Mouse (Mus musculus) erythroblast, embryonic 14.5 days (primary cell): ENCODE measurements around the gene Ubqln4. TPM values are rescaled to one million over a fixed set of nuclear protein-coding genes. Genes with fewer than 3 reads are reported as not detected.

ENCODE experiments used
- H3K27me3 ChIP-seq: 2 replicates; pipeline ENCODE4 v1.6.1; 2012; ENCODE audit warnings: inconsistent platforms; ENCODE audit not compliant: control insufficient read depth
- H3K36me3 ChIP-seq: 2 replicates; pipeline ENCODE4 v1.6.1; 2012; ENCODE audit warnings: mild to moderate bottlenecking, inconsistent platforms; ENCODE audit not compliant: control insufficient read depth
- H3K4me1 ChIP-seq: 2 replicates; pipeline ENCODE4 v1.6.1; 2012; ENCODE audit warnings: inconsistent platforms; ENCODE audit not compliant: control insufficient read depth
- H3K4me3 ChIP-seq: replicated peaks from 2 replicates; pipeline ENCODE3; 2012; ENCODE audit warnings: moderate library complexity, mild to moderate bottlenecking, inconsistent platforms
- H3K9me3 ChIP-seq: 2 replicates; pipeline ENCODE4 v1.6.1; 2012; ENCODE audit warnings: low read length, inconsistent platforms, mixed read lengths; ENCODE audit not compliant: control insufficient read depth
- GATA1 ChIP-seq: IDR thresholded peaks from 2 replicates; pipeline ENCODE4 v1.6.1; 2012; ENCODE audit warnings: low read length, inconsistent platforms, mixed read lengths
- TAL1 ChIP-seq: IDR thresholded peaks from 3 replicates; pipeline ENCODE4 v1.6.1; 2012; ENCODE audit warnings: low read length, inconsistent platforms, mixed read lengths
- polyA plus RNA-seq: library from polyadenylated mRNA; stranded (reverse); fragments of >175 nt; gene quantifications from 2 replicates; pipeline ENCODE4 v1.2.3, GENCODE M21; 2012

Ubqln4 gene
- polyA plus RNA-seq = 2.6 and 3.1 TPM in 2 replicates

DNA sequence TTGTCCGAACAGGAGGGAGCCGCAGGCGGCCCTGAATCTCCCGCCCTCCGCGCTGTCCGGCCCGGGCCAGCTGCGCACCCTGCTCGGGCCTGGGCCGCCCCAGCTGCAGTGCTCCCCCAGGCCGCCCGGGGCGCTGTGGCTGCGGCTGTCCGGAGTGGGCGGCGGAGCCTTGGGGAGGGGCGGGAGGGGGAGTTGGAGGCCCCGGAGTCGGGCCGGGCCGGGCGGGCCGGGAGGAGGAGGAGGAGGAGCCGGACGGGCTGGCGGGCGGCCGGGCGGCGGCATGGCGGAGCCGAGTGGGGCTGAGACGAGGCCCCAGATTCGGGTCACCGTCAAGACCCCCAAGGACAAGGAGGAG lies at the start of gene Ubqln4:
Ubqln4 (plus strand) TSS at position 234 of the 355 bp plus-strand sequence.
- Histone ChIP-seq H3K27me3 (no peaks in the 10 kb centered on the region), H3K36me3 (peaks cover 38% of the 10 kb centered on the region), H3K4me1 (peaks cover 61% of the 10 kb centered on the region), H3K4me3 (peak within 1 kb of the TSS; percentile 77), H3K9me3 (no peaks in the 10 kb centered on the region)
- TF ChIP-seq GATA1 = no peak
- TF ChIP-seq TAL1 = no peak

DNA sequence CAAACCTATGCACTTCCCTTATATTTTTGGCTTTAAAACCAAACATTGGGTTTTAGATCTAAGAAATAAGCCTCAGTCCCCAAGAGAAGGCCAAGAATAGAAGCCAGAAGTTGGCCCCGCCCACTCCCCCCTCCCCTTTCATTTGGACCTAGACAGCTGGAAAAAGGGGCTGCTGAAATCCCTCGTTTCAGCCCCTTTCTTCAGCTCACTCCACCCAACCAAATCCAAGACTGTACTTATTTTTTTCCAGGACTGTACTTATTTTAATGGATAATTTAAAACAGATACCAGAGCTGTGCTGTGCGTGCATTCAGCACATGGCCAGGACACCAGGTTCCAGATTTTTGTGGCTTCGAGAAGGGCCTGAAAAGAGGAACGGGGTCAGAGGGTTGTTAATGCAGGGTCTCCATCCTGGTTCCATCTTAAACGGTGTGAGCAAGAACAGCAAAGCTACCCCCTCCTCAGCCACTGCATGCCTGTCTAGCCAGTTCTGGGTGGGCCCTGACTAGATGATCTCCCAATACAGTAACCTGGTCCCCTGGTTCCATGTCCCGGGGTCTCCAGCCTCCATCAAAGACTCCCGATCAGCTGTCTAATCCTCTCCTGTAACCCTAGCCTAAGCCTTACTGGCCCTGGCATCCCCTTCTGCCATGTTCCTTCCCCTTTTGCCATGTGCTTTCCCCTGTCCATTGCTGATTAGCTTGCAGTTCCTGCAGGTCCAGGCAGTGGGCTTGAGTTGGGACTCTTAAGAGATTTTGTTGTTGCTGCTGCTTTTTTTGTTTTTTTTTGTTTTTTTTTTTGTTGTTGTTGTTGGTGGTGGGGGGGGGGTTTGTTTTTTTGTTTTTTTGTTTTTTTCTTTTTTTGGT lies 49.4 kb upstream of the Ubqln4 start:
- TF ChIP-seq TAL1 (no peak), GATA1 (no peak)
- H3K4me3 ChIP-seq = no peak overlapping the region
- no peaks in the 10 kb centered on the region for H3K9me3 ChIP-seq
- H3K4me1 ChIP-seq = peaks cover 73% of the 10 kb centered on the region
- H3K27me3 ChIP-seq = no peaks in the 10 kb centered on the region
- peaks cover 28% of the 10 kb centered on the region for H3K36me3 ChIP-seq

DNA sequence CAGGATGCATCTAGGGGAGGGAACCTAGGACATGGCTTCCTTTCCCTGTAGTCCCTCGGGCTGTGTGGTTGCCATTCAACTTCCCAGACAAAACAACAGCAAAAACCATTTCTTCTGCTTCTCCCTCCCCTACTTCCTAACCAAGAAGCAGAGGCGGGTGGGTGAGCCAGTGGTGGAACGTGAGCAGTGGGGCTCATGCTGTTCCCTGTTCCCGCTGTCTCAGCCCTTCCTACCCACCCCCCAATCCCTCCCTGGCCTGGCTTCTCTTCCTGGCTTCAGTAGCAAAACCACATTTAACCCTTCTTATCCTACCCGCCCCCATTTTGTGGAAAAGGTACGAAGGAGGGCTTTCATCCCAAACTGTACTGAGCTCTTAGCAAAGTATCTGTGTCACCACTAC lies 48.5 kb upstream of the Ubqln4 start:
- peaks cover 18% of the 10 kb centered on the region for H3K36me3 ChIP-seq
- H3K4me1 ChIP-seq = peaks cover 74% of the 10 kb centered on the region
- no peaks in the 10 kb centered on the region for H3K9me3 ChIP-seq
- no peak overlapping the region for H3K4me3 ChIP-seq
- TF ChIP-seq GATA1 (no peak), TAL1 (no peak)
- H3K27me3 ChIP-seq = no peaks in the 10 kb centered on the region

DNA sequence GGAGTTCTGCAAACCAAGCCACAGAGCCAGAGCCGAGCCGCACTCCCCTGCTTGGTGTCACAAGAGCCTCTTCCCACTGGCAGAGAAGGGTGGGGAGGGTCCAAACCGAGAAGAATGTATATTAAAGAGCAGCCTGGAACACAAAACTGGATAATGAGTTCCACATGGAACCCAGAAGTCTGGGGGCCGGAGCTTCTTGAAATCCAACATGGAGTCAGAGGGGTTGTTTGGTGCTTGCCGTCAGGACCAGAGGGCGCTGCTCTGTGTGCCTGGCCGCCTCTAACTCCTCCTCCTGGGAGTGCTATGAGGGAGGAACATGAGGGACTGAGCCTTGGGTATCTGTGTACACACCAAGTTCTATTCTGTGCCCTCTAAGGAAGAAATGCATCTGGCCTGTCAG lies 47.8 kb upstream of the Ubqln4 start:
- H3K9me3 ChIP-seq = no peaks in the 10 kb centered on the region
- peaks cover 74% of the 10 kb centered on the region for H3K4me1 ChIP-seq
- H3K27me3 ChIP-seq = no peaks in the 10 kb centered on the region
- TF ChIP-seq TAL1 (no peak), GATA1 (no peak)
- H3K4me3 ChIP-seq = no peak overlapping the region
- peaks cover 12% of the 10 kb centered on the region for H3K36me3 ChIP-seq

DNA sequence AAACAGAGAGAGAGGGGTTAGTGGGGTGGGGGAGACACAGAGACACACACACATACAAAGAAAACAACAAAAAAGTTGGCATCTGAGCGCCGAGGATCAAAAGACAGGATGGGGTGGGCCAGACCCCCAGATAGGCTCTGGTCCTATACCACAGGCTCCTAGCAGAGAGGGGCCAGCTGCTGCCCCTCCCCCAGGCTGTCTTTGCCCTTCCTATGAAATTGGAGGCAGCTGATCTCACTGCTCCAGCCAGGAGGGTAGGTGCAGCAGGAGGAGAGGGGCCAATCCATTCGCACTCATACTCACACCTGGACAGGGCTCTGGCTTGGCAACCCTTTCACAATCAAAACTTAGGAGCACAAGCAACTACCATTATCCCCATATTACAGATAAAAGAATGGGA lies 44.3 kb upstream of the Ubqln4 start:
- no peaks in the 10 kb centered on the region for H3K9me3 ChIP-seq
- peaks cover 19% of the 10 kb centered on the region for H3K27me3 ChIP-seq
- peak overlapping the region; percentile 61 for H3K4me3 ChIP-seq
- H3K4me1 ChIP-seq = peaks cover 58% of the 10 kb centered on the region
- no peak for TF ChIP-seq TAL1
- no peak for TF ChIP-seq GATA1
- H3K36me3 ChIP-seq = no peaks in the 10 kb centered on the region

DNA sequence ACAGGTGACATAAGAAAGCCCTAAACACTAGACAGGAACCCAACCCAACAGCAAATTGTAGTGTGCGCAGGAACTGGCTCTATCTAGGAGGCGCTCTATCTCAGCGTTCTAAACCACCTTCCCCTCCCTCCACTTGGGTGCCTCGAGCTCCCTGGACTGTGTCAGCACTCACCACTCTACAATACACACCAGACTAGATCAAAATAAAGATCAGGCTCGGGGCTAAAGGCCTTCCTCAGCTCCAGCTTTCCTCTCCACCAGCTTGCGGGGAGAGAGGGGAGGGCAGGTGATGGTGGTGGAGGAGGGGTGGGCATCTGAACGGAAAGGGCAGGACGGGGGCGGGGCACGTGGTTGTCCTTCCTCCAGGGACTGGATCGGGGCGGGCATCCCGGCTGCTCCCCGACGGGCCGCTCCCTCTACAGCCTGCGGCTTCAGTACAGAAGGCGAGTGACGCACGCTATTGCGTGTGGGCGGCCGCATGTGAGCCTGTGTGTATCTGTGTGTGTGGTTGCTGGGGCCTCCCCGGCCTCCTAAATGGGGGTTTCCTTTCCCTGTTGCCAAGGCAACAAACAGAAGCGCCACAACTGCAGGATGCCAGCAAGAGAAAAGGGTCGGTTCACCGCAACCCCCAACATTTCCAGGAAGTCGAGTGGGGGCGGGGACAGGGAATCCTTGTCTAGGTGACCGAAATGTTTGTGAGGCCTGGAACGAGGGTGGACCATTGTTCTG lies 43.7 kb upstream of the Ubqln4 start, which contains the start of gene Lmna:
Lmna (minus strand) TSS at position 265 of the 729 bp plus-strand sequence.
- H3K4me1 ChIP-seq = peaks cover 58% of the 10 kb centered on the region
- TF ChIP-seq GATA1 (no peak), TAL1 (no peak)
- peaks cover 24% of the 10 kb centered on the region for H3K27me3 ChIP-seq

DNA sequence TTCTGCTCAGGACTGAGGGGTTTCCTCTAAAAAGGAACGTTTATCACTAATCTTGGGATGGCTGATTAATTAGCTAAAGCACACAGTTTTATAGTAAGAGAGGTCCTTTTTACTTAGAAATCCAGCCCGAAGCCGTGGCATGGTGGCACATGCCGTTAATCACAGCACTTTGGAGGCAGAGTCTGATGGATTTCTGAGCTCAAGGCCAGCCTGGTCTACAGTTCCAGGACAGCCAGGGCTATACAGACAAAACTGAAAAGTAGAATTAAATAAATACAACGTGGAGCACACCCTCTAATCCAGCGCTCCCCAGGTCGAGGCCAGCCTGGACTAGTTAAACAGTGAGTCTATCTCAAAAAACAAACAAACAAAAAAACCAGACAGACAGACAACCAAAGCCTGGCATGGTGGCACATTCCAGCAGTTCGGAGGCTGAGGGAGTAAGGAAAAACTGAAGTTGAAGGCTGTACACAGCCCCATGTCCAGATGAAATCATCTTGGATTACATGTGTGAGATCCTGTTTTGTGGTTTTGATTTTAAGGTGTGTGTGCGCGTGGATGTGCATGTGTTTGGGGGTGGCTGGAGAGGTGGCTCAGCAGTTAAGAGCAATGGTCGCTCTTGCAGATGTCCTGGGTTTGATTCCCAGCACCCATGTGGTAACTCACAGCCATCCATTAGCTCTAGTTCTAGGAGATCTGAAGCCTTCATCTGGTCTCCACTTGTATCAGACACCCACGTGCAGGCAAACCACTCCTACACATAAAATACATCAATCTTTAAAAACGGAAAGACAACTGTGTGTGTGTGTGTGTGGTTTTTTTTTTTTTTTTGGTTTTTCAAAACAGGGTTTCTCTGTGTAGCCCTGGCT lies 42.9 kb upstream of the Ubqln4 start:
- H3K4me1 ChIP-seq = peaks cover 52% of the 10 kb centered on the region
- peak overlapping the region; percentile 61 for H3K4me3 ChIP-seq
- no peaks in the 10 kb centered on the region for H3K36me3 ChIP-seq
- H3K27me3 ChIP-seq = peaks cover 24% of the 10 kb centered on the region
- TF ChIP-seq TAL1 (no peak), GATA1 (no peak)
- no peaks in the 10 kb centered on the region for H3K9me3 ChIP-seq

More for the DNA sequence above, 43.7 kb upstream of the Ubqln4 start, which contains the start of gene Lmna:
- Histone ChIP-seq H3K9me3 (no peaks in the 10 kb centered on the region), H3K4me3 (peak within 1 kb of the TSS; percentile 61), H3K36me3 (no peaks in the 10 kb centered on the region)

DNA sequence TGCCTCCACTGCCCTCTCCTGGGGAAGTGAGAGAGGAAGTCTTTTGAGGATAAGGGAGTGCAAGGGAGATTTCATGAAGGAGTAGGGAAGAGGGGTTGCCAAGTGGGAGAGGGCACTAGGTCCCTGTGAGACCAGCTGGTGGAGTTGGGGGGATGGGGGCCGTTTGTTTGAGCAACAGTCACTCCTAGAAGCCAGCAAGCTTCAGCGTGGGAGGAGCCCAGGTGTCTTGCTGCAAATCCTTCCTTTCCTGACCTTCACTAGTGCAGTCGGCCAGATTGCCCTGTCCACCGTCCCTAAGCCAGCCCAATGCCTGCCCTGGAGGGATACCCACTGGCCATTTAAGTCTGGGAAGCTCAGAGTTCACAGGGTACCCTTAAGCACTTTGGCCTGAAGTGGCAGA lies 42.0 kb upstream of the Ubqln4 start:
- no peaks in the 10 kb centered on the region for H3K9me3 ChIP-seq
- H3K36me3 ChIP-seq = no peaks in the 10 kb centered on the region
- no peak for TF ChIP-seq TAL1
- TF ChIP-seq GATA1 = no peak
- peaks cover 48% of the 10 kb centered on the region for H3K4me1 ChIP-seq
- H3K4me3 ChIP-seq = no peak overlapping the region
- H3K27me3 ChIP-seq = peaks cover 24% of the 10 kb centered on the region
